1 mouse cellular context compared by ENCODE assay signal in genomic region chr8:123428343-123428893, GRCm38 (mm10).
TF ChIP-seq lines count a peak whose summit lies in the region.

No protein-coding gene starts in this region.

TF ChIP-seq in CH12.LX, 34 proteins besides CTCF, POLR2A, EP300 and RAD21 (continued from another document):
- TF ChIP-seq UBTF (IDR thresholded peaks at IDR 0.05; ENCODE audit: low read depth, low read length) (peak; percentile 58; the same call in 1 of the 2 replicates), POLR2AphosphoS2 (IDR thresholded peaks at IDR 0.05; ENCODE audit: low read depth, low read length) (peak; percentile 14), NRF1 (IDR thresholded peaks at IDR 0.05; ENCODE audit: low read depth, low read length) (0 out of 2 replicates have a peak, but pooled peaks have one; percentile 18), SMC3 (IDR thresholded peaks at IDR 0.05; ENCODE audit: low read depth, low read length) (no peak), PAX5 (IDR thresholded peaks at IDR 0.05; ENCODE audit: low read length) (no peak), MAFK (IDR thresholded peaks at IDR 0.05; ENCODE audit: insufficient replicate concordance, low read length) (0 out of 2 replicates have a peak, but pooled peaks have one; percentile 27), ETS1 (conservative IDR thresholded peaks at IDR 0.05; ENCODE audit: low read depth, low read length) (peak; percentile 28; the same call in 1 of the 2 replicates), RCOR1 (conservative IDR thresholded peaks at IDR 0.05; ENCODE audit: low read depth, low read length) (no peak; the same call in 1 of the 2 replicates), CHD1 (IDR thresholded peaks at IDR 0.05; ENCODE audit: low read depth, low read length) (no peak), IRF4 (IDR thresholded peaks at IDR 0.05; ENCODE audit: low read depth, low read length) (peak; percentile 53; the same call in 1 of the 2 replicates)
